Mouse (Mus musculus) common myeloid progenitor, adult 5-6 weeks (primary cell): ENCODE data around the gene Plac8. TPM values are rescaled to one million over a fixed set of nuclear protein-coding genes. Genes with fewer than 3 reads are reported as not detected.

Source experiments
- ATAC-seq: replicated peaks from 2 replicates; pipeline ENCODE4 v1.8.0; 2016; ENCODE audit warnings: low read depth, mild to moderate bottlenecking, moderate TSS enrichment, inconsistent platforms; ENCODE audit not compliant: poor library complexity, severe bottlenecking
- total RNA-seq: library from RNA; stranded (forward); fragments of 200-1000, 187-1606 nt; gene quantifications from 2 replicates; pipeline ENCODE4 v1.2.3, GENCODE M21; 2017

Plac8 gene
- total RNA-seq, 1 experiment from 2014 or later = 2,144 TPM

DNA sequence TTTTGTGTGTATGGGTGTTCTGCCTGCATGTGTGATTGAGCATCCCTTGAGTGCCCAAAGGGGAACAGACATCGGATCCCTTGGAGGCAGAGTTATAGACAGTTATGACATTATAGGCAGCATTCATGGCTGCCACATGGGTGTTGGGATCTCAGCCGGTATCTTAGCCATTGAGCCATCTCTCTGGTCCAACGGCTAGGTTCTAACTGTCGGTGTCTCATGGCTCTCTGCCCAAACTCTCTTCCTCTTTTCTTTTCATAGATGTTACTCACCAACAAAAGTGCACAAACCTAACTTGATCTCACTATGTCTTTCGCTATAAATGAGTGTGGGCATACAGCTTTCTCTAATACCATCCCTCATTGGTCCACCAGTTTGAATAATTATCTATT, 10.4 kb upstream of the Plac8 start:
- peak; percentile 61 for ATAC-seq

- no peak for ATAC-seq
Observed at GRCm38 (mm10) chr5:100581622-100582434, 9.8 kb upstream of the Plac8 start.

DNA sequence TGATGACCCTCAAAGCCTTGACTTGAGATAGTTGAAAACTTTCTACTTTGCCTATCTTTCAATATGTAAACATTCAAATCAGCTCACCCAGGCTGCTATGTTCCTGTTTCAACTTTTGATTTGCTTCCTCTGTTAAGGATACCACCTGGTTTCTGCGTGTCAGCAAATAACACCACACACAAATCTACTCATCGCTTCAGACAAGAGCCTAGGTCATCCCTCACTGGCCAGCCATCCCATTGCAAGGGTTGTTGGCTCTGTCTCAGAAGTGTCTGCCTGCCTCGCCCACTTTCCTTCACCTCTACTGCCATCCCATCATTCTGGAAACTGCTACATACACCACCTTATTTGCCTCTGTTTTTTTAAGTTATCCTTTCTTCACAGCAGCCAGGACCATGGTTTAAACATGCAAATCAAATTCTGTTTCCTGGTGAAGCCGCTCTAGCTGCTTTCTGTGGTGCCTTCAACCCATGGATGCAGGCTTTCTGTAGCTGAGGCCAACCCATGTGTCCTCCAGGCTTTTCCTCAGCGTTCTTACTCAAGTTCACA, 6.9 kb upstream of the Plac8 start:
- ATAC-seq = no peak

DNA sequence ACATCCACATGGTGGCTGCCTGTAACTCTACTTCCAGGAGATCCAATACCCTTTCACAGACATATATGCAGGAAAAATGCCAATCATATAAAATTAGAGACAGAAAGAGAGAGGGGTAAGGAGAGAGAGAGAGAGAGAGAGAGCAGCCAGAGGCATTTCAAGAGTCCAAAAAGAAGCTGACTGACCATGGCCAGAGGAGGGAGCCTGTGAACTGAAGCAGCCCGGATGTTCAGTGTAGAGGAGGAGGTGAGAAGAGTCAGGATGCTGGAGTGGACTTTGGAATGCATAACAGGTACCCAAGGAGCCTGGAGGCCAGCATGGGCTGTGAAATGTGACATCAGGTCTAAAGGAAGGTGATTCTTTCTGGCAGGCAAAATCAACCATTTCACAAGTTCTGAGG, 2.7 kb upstream of the Plac8 start:
- no peak; the same call in 1 of the 2 replicates for ATAC-seq

DNA sequence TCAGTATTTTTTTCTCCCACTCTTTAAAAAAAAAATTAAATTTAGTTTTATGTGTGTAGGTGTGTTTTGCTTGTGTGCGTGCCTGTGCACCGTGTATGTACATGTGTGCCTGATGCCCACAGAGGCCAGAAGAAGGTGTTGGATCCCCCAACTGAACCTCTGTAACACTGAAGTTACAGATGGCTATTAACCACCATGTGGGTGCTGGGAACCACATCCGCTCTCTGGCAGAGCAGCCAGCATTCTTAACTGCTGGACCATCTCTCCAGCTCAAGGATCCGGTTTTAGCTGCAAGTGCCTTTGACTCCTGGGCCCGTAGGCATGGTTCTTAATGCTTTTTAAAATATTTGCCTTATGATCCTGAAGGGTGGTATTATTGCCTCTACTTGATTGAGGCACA, 1.2 kb upstream of the Plac8 start:
- peak; percentile 20; the same call in 1 of the 2 replicates for ATAC-seq

DNA sequence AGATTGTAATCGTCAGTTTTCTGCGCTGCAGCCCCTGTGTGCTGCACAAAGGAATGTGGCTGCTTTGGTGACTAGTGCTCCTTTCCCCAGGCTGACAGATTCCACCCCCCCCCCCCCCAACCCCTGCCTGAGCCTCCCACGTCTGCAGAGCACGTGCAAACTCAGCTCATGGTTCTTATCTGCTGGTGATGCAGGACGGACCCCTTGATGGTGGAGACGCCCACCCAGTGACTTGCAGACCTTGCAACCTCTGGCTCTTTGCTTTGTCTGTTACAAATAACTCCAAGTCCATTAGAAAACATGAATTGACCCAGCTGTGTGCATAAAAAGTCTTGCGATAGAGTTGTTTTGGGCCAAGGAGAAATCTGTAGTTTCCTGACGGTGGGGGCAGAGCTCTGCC, 1.3 kb downstream of the Plac8 start:
- no peak for ATAC-seq

GRCm38 (mm10) chr5:100569997-100570595, 1.9 kb downstream of the Plac8 start:
- no peak for ATAC-seq

DNA sequence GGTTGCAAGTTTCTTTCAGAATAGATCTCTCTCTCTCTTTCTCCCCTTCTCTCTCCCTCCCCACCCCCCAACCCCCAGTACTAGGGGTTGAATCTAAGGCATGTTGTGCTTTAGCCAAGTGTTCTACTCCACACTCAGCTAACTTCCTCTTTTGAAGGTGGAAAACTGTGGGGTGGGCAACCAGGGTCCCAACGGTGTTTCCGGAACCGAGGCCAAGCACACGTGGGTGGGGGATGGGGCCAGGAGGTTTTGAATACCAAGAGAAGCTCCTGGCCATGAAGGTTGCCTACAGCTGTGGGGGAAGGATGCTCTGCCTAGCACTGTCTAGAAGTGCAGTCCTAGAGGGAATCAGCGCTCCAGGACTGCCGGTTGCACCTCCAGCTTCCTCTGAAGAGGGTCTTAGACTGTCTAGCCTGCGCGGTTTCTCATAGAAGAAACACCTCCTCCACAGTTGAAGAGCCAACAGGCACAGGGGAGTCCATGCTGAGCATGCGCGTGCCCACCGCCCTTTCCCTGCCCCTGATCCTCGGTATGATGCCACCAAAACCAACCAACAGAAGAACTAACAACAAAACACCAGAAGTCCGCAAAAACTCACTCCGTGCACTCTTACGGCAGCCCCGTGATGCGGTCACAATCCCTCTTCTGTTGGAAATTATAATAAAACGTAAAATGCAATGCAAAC, 2.7 kb downstream of the Plac8 start:
- ATAC-seq = peak; percentile 41

DNA sequence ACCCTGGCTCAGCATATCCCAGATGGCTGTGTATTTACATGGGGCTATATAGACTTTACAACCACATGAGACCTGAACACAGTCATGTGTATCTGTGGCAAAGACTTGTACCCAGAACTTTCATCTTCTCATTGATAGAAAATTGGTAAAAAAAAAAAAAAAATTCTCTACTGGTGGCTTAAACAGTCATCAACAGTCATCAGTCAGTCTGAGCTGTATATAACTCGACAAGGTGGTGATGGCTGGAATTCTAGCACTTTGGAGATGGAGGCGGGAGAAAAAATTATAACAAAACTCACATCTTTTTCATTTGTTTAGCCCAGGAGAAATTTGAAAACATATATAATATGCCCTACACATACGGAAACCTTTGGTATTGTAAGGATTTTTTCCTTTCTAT, 3.2 kb downstream of the Plac8 start:
- ATAC-seq = no peak

GRCm38 (mm10) chr5:100568177-100568576, 3.9 kb downstream of the Plac8 start:
- ATAC-seq = no peak

DNA sequence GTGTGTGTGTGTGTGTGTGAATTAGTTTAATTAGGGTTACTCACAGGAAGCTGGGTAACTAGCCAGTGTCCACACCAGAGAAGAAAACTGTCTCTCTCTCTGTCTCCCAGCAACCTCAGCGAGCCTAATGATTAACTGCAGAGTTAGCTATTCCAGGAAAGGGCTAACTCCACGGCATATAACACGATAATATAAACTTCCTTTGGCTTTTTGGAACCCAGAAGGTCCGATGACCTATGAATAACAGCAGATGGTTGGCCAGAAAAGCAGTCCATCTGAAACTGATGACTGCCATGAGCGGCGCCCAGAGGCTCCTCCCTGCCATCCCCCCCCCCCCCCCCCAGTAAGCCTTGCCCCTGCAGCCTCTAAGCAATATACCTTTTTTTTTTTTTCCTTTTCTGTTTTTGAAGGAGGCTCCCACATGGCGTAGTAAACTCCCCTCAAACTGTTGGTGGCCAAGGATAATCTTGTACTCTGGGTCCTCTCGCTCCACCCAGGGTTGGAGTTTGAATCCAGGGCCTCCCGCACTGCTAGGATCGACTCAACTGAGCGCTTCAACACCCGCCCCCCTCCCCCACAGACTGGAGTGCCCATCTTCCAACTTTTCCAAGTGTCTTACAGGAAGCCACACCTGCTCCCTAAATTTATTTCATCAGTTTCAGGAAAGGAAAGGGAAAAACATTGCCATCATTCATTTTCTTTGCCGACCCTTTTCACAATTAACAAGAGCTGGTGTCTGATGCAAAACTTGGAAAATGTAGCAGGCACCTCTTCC, 4.6 kb downstream of the Plac8 start:
- ATAC-seq = no peak

- no peak for ATAC-seq
Observed at GRCm38 (mm10) chr5:100566798-100567197, 5.2 kb downstream of the Plac8 start.

DNA sequence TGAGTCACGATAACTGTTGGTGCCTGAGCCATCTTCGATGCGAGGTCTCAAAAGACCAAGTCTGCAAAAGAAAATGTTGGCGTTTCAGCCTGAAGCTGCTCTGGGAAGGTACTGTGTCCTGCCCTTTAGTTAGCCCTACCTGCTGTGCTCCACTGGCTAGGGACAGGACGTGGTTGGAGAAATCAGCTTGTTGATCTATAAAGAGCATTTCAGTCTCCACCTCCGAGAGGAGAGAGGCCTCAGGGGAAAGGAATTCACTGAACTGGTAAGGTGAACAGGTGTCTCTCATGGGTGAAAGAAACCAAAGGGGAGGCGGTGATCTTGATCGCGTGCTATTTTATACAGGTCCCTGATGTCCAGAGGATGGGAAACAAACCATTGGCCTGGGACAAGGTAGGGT, 9.3 kb downstream of the Plac8 start:
- no peak for ATAC-seq

GRCm38 (mm10) chr5:100559357-100559756, 12.7 kb downstream of the Plac8 start:
- ATAC-seq = no peak

GRCm38 (mm10) chr5:100558783-100559182, 13.3 kb downstream of the Plac8 start:
- no peak for ATAC-seq

- no peak for ATAC-seq
Observed at GRCm38 (mm10) chr5:100557537-100557936, 14.5 kb downstream of the Plac8 start.

DNA sequence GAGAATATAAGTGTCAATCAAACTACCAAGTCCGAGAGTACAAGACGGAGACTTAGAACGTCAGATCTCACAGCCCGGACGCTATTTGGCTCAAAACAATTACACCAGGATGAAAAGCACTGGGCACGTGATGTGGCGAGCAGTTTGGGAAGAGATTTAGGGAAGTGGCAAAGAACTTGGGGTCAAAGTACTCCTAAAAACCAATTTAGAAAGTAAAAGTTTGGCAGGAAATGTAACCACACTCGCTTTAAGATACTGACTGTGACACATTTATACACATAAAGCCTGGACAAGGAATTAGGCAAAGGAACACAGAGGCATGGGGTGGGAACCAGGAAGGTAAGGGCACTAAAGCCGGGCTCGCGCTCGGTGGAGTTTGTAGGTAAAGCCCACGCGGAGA, 15.0 kb downstream of the Plac8 start:
- ATAC-seq = peak; percentile 76

GRCm38 (mm10) chr5:100553426-100553825, 18.6 kb downstream of the Plac8 start:
- no peak for ATAC-seq

- no peak for ATAC-seq
Observed at GRCm38 (mm10) chr5:100551952-100552351, 20.1 kb downstream of the Plac8 start.

DNA sequence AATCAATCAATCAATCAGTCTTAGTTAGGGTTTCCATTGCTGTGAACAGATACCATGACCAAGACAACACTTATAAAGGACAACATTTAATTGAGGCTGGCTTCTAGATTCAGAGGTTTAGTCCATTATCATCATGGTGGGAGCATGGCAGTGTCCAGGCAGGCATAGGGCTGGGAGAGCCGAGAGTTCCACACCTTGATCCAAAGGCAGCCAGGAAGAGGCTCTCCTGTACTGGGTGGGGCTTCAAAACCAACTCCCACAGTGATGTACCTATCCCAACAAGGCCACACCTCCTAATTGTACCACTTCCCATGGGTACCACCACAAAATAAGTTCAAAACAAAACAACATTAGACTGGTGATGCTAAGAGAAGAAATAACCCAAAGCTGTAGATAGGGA, 21.9 kb downstream of the Plac8 start:
- ATAC-seq = peak; percentile 19; the same call in 1 of the 2 replicates
